Mouse (Mus musculus) stomach, adult 2 months (tissue): ENCODE measurements around the gene Krtap27-1. TPM values are rescaled to one million over a fixed set of nuclear protein-coding genes. Genes with fewer than 3 reads are reported as not detected.

Experiments used
- polyA plus RNA-seq: library from polyadenylated mRNA; depleted of rRNA; stranded (reverse); fragments of >200 nt; gene quantifications from 2 replicates; pipeline ENCODE4 v1.2.3, GENCODE M21; 2012; rRNA removed

Krtap27-1 gene
- polyA plus RNA-seq: not detected in 2 replicates

GRCm38 (mm10) chr16:88671571-88671970 lies at the start of gene Krtap27-1:
TSS of gene Krtap27-1 (minus strand) at chr16:88671671.

DNA sequence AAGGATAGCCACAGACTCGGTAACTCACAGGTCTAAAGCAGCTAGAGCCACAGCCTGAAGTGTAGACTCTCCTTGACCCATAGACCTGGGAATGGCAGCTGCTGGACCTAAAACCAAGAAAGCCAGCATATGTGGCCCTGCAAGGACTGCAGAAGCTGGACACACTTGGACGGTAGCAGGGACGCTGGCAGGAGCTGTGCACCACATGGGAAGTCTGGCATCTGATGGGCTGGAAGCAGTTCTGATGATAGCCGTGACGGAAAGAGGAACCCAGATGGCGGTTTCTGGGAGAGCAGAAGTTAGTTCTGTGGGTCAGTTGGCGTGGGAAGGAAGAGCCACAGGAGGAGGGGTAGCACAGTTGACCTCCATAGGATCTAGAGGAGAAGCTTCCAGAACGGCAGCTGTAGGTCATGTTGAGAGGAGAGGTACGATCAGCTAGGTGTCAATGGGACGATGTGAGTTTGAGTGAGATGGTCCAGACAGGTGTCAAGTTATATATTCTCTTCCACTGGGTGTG lies 36.1 kb upstream of the Krtap27-1 start, which contains the start of gene 2310061N02Rik:
2310061N02Rik (minus strand) TSS at position 467 of the 517 bp plus-strand sequence.

GRCm38 (mm10) chr16:88647358-88647846 lies 24.1 kb downstream of the Krtap27-1 start, which contains the start of gene Krtap26-1:
TSS of gene Krtap26-1 (minus strand) at chr16:88647796.

GRCm38 (mm10) chr16:88627566-88627965 lies 43.9 kb downstream of the Krtap27-1 start, which contains the start of gene 2310079G19Rik:
TSS of gene 2310079G19Rik (minus strand) at chr16:88627666.

Other genes starting within 250 kb of the Krtap27-1 start
- gene Cldn17, start 164.7 kb downstream of the Krtap27-1 start, polyA plus RNA-seq: 0.44 and 1.0 TPM in 2 replicates
- gene Cldn8, start 108.5 kb downstream of the Krtap27-1 start, polyA plus RNA-seq: 0.40 and 0.41 TPM in 2 replicates
- not detected in 2 replicates for gene Krtap24-1, start 59.4 kb downstream of the Krtap27-1 start, polyA plus RNA-seq
- not detected in 2 replicates for gene 2310079G19Rik, start 44.0 kb downstream of the Krtap27-1 start, polyA plus RNA-seq
- gene Krtap26-1, start 23.9 kb downstream of the Krtap27-1 start, polyA plus RNA-seq: not detected in 2 replicates
- gene 2310061N02Rik, start 36.3 kb upstream of the Krtap27-1 start, polyA plus RNA-seq: not detected in 2 replicates
- not detected in 2 replicates for gene Krtap13-1, start 57.2 kb upstream of the Krtap27-1 start, polyA plus RNA-seq
- gene Krtap13, start 80.0 kb upstream of the Krtap27-1 start, polyA plus RNA-seq: not detected in 2 replicates
- not detected in 2 replicates for gene 2310034C09Rik, start 87.2 kb upstream of the Krtap27-1 start, polyA plus RNA-seq
- not detected in 2 replicates for gene 2310057N15Rik, start 102.5 kb upstream of the Krtap27-1 start, polyA plus RNA-seq
- not detected in 2 replicates for gene Gm5965, start 106.2 kb upstream of the Krtap27-1 start, polyA plus RNA-seq
- gene Gm20741, start 140.5 kb upstream of the Krtap27-1 start, polyA plus RNA-seq: not detected in 2 replicates
- not detected in 2 replicates for gene Krtap15, start 148.5 kb upstream of the Krtap27-1 start, polyA plus RNA-seq
- not detected in 2 replicates for gene Krtap14, start 154.5 kb upstream of the Krtap27-1 start, polyA plus RNA-seq
- gene Krtap19-1, start 197.7 kb upstream of the Krtap27-1 start, polyA plus RNA-seq: not detected in 2 replicates
- not detected in 2 replicates for gene Krtap19-2, start 202.6 kb upstream of the Krtap27-1 start, polyA plus RNA-seq
- not detected in 2 replicates for gene Krtap19-3, start 206.4 kb upstream of the Krtap27-1 start, polyA plus RNA-seq
- gene Krtap19-4, start 213.4 kb upstream of the Krtap27-1 start, polyA plus RNA-seq: not detected in 2 replicates
- gene Krtap19-5, start 224.8 kb upstream of the Krtap27-1 start, polyA plus RNA-seq: not detected in 2 replicates